Mouse (Mus musculus): ENCODE data around the gene Slc12a4. TPM values are rescaled to one million over a fixed set of nuclear protein-coding genes. Genes with fewer than 3 reads are reported as not detected.
A peak's percentile ranks its signal among the peaks of the same experiment; 100 is the strongest.

The Slc12a4 gene
- polyA plus RNA-seq, 1 experiment from 2014 or later = 25.8 TPM

GRCm38 (mm10) chr8:105900180-105900940 is 65.5 kb downstream of the Slc12a4 start, which contains the start of gene Pskh1:
Gene Pskh1, plus strand, starts transcription at chr8:105900441.
- Histone ChIP-seq H3K9ac (ENCODE audit: low read depth, low read length) (peak within 1 kb of the TSS; percentile 96), H3K27me3 (replicated peaks; ENCODE audit: control insufficient read depth, insufficient read depth, low read length) (no peaks in the 10 kb centered on the region), H3K4me2 (peak within 1 kb of the TSS; percentile 74), H3K27ac (ENCODE audit: low read depth, low read length) (peak within 1 kb of the TSS; percentile 93), H3K4me1 (replicated peaks; ENCODE audit: control insufficient read depth, insufficient read depth, low read length) (peaks cover 7% of the 10 kb centered on the region; the same call in 1 of the 2 replicates), H3K36me3 (ENCODE audit: control insufficient read depth, insufficient read depth, low read length) (no peaks in the 10 kb centered on the region), H3K9me3 (ENCODE audit: control insufficient read depth, low read length) (no peaks in the 10 kb centered on the region), H3K4me3 (ENCODE audit: low read depth, low read length) (peak within 1 kb of the TSS; percentile 89)
- WGBS = under 1% methylated on average over 68 of the region's 68 CpGs
- peak; percentile 85 for ATAC-seq (replicated peaks; ENCODE audit: low FRiP score)
- peak; percentile 94 for DNase-seq (ENCODE audit: low spot score)

- no peak for DNase-seq (ENCODE audit: low spot score)
- ATAC-seq (replicated peaks; ENCODE audit: low FRiP score) = no peak
- Histone ChIP-seq H3K9me3 (ENCODE audit: control insufficient read depth, low read length) (no peaks in the 10 kb centered on the region), H3K4me2 (no peak overlapping the region), H3K4me1 (replicated peaks; ENCODE audit: control insufficient read depth, insufficient read depth, low read length) (peaks cover 7% of the 10 kb centered on the region), H3K9ac (ENCODE audit: low read depth, low read length) (no peak overlapping the region), H3K36me3 (ENCODE audit: control insufficient read depth, insufficient read depth, low read length) (peaks cover 4% of the 10 kb centered on the region; the same call in 1 of the 2 replicates), H3K27ac (ENCODE audit: low read depth, low read length) (no peak overlapping the region), H3K27me3 (replicated peaks; ENCODE audit: control insufficient read depth, insufficient read depth, low read length) (no peaks in the 10 kb centered on the region), H3K4me3 (ENCODE audit: low read depth, low read length) (no peak overlapping the region)
- 79% methylated on average over 9 of the region's 9 CpGs for WGBS
These were observed 68.0 kb downstream of the Slc12a4 start for GRCm38 (mm10) chr8:105897801-105898480.

Small RNA genes lying within 50 kb of the gene (microRNA-seq; reads per million reads assigned to microRNA genes)
- not detected for gene Mir7074 (ENCODE audit: borderline number of aligned reads)

Other genes starting within 250 kb of the Slc12a4 start
- 9.0 and 10.7 TPM in 2 replicates for gene Gfod2, start 207.4 kb downstream of the Slc12a4 start, polyA plus RNA-seq (2014; fragmentation: Nextera tagmentation; extraction: Ambion mirVana)
- 20.2 and 22.0 TPM in 2 replicates for gene Ranbp10, start 138.7 kb downstream of the Slc12a4 start, polyA plus RNA-seq (2014; fragmentation: Nextera tagmentation; extraction: Ambion mirVana)
- gene Tsnaxip1, start 138.4 kb downstream of the Slc12a4 start, polyA plus RNA-seq (2014; fragmentation: Nextera tagmentation; extraction: Ambion mirVana) = 0.12 TPM in 1 of 2 replicates, not detected in the other
- gene Cenpt, start 112.8 kb downstream of the Slc12a4 start, polyA plus RNA-seq (2014; fragmentation: Nextera tagmentation; extraction: Ambion mirVana) = 37.0 and 37.5 TPM in 2 replicates
- gene Thap11, start 111.0 kb downstream of the Slc12a4 start, polyA plus RNA-seq (2014; fragmentation: Nextera tagmentation; extraction: Ambion mirVana) = 62.0 and 66.5 TPM in 2 replicates
- 304 and 312 TPM in 2 replicates for gene Nutf2, start 105.5 kb downstream of the Slc12a4 start, polyA plus RNA-seq (2014; fragmentation: Nextera tagmentation; extraction: Ambion mirVana)
- gene Edc4, start 85.2 kb downstream of the Slc12a4 start, polyA plus RNA-seq (2014; fragmentation: Nextera tagmentation; extraction: Ambion mirVana) = 43.7 and 47.5 TPM in 2 replicates
- gene Nrn1l, start 72.5 kb downstream of the Slc12a4 start, polyA plus RNA-seq (2014; fragmentation: Nextera tagmentation; extraction: Ambion mirVana) = not detected in 2 replicates
- gene Pskh1, start 65.7 kb downstream of the Slc12a4 start, polyA plus RNA-seq (2014; fragmentation: Nextera tagmentation; extraction: Ambion mirVana) = 21.4 and 22.8 TPM in 2 replicates
- 1.9 and 3.0 TPM in 2 replicates for gene Ctrl, start 32.2 kb downstream of the Slc12a4 start, polyA plus RNA-seq (2014; fragmentation: Nextera tagmentation; extraction: Ambion mirVana)
- 142 and 160 TPM in 2 replicates for gene Psmb10, start 27.7 kb downstream of the Slc12a4 start, polyA plus RNA-seq (2014; fragmentation: Nextera tagmentation; extraction: Ambion mirVana)
- gene Lcat, start 22.7 kb downstream of the Slc12a4 start, polyA plus RNA-seq (2014; fragmentation: Nextera tagmentation; extraction: Ambion mirVana) = 32.1 and 32.7 TPM in 2 replicates
- gene Dpep3, start 13.3 kb upstream of the Slc12a4 start, polyA plus RNA-seq (2014; fragmentation: Nextera tagmentation; extraction: Ambion mirVana) = not detected in 2 replicates
- gene Dus2, start 25.2 kb upstream of the Slc12a4 start, polyA plus RNA-seq (2014; fragmentation: Nextera tagmentation; extraction: Ambion mirVana) = 24.0 and 25.0 TPM in 2 replicates
- not detected in 2 replicates for gene Dpep2nb, start 39.9 kb upstream of the Slc12a4 start, polyA plus RNA-seq (2014; fragmentation: Nextera tagmentation; extraction: Ambion mirVana)
- gene Ddx28, start 45.8 kb upstream of the Slc12a4 start, polyA plus RNA-seq (2014; fragmentation: Nextera tagmentation; extraction: Ambion mirVana) = 22.3 and 22.5 TPM in 2 replicates
- 5.3 and 6.2 TPM in 2 replicates for gene Nfatc3, start 92.7 kb upstream of the Slc12a4 start, polyA plus RNA-seq (2014; fragmentation: Nextera tagmentation; extraction: Ambion mirVana)
- gene Esrp2, start 170.9 kb upstream of the Slc12a4 start, polyA plus RNA-seq (2014; fragmentation: Nextera tagmentation; extraction: Ambion mirVana) = 11.6 and 12.7 TPM in 2 replicates
- gene Pla2g15, start 184.3 kb upstream of the Slc12a4 start, polyA plus RNA-seq (2014; fragmentation: Nextera tagmentation; extraction: Ambion mirVana) = 9.2 and 9.6 TPM in 2 replicates
- 46.3 and 52.5 TPM in 2 replicates for gene Slc7a6, start 202.8 kb upstream of the Slc12a4 start, polyA plus RNA-seq (2014; fragmentation: Nextera tagmentation; extraction: Ambion mirVana)
- gene Slc7a6os, start 244.8 kb upstream of the Slc12a4 start, polyA plus RNA-seq (2014; fragmentation: Nextera tagmentation; extraction: Ambion mirVana) = 34.8 and 36.5 TPM in 2 replicates
- 65.1 and 75.7 TPM in 2 replicates for gene Prmt7, start 244.8 kb upstream of the Slc12a4 start, polyA plus RNA-seq (2014; fragmentation: Nextera tagmentation; extraction: Ambion mirVana)

Measured in liver, embryonic 11.5 days (tissue).